Mouse (Mus musculus) megakaryocyte, adult 5-6 weeks (primary cell): ENCODE measurements at regions not wholly inside any gene's neighbourhood (a gene's known extent, or its start where the extent isn't known, plus 50 kb on each side); places are given as distances from the start of the nearest gene placed in this dataset.
A peak's percentile ranks its signal among the peaks of the same experiment; 100 is the strongest.

ENCODE experiments used
- ATAC-seq: 2 replicates; pipeline ENCODE4 v1.8.0; 2016; ENCODE audit warnings: mild to moderate bottlenecking, inconsistent platforms; ENCODE audit not compliant: poor library complexity, severe bottlenecking

DNA sequence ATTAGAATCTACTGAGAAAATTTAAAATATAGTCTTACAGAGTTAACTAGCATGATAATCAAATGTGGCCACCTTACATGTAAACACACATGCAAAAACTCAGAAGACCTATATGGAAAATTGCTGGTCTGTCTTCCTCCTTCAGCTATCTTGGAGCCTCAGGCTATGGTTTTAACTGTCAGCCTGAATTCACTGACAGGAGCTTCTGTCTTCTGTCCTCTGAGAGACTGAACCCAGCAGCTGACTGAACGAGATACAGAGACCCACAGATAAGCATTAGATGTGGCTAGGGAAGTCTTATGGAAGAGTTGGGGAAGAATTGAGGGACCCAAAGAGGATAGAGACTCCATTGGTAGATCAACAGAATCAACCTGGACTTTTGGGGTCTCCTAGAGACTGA lies 360.0 kb upstream of the Meox2 start:
- ATAC-seq, result no peak

DNA sequence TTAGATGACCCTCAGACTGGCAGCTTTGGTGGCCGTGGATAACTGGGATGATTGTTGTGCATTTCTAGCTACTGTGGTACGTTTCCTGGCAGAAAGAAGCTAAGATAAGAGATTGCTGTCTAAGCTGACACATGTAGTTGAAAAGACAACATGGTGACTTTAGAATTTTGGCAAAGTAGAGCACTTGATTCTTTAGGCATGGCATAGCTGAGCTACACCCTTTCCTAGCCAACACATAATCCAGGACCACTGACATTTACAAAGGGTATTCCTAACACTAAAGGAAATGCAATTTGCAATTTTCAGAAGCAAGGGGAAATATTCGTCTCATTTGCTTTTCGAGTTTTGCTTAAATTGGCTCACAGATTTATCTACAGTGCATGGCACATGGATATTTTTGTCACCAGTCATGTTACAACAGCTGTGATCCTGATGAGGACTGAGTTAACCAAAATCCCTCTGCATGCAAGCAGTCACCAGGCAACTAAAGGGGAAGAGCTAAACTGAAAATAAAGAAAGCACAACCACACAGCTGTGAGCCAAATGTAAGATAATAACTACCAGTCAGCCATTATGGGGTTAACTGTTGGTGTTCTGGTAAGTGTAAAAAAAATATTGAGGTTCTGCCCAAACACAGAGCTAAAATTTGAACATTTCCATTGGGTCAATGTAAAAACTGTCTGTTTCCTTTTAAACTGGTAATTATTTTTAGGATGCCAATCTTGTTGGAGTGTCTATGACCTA lies 342.9 kb upstream of the Meox2 start:
- no peak for ATAC-seq

DNA sequence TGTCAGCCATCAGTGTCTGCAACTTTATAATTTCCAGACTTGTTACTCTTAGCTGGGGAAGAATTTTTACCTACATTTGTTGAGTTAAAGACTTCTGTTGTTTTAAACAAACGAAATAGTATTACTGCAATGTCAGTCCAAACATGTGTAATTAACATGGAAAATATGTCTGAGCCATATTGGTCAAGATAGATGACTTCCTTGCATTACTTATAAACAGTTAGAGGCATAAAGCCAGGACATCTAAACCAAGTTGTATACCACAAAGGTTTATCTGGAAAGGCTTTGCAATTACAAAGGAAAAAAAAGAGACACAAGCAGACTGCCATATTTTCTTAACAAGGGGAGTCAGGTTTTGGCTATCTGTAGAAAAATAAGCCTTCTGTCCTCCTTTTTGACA lies 342.2 kb upstream of the Meox2 start:
- no peak for ATAC-seq

DNA sequence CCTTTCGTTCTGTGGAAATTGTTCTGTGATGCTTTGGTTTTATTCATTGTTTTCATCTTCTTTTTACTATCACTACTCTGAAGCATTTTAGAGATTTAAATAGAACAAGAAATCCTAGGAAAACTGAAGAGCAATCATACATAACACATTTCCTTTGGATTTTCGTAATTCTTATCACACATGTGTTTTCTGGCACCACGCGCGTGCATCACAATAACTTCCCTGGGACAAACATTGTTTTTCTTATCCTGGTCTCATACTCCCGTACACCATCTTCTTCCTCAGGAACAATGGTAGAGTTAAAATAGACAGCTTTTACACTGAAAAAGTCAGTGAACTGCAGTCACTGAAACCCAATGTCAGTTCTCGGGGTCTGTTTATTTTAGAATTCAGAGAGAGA lies 327.6 kb upstream of the Meox2 start:
- no peak for ATAC-seq

DNA sequence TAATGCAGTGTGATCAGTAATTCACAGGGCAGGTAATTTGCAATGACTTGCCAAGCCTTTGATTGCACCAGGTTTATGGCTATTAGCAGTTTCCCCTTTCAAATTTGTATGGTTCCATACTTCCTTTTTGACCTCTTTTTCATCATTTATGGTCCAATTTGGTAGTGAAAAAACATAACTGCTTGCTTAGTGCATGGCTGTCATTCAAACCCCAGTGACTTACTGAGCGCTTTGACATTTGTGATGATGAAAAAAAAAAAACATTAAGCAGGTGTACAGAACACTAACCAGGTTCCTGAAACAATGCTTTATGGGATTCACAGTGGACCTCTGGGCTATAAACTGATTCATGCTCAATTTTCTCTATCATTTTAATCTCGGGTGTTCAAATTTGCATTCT lies 317.5 kb upstream of the Meox2 start:
- ATAC-seq, result no peak

DNA sequence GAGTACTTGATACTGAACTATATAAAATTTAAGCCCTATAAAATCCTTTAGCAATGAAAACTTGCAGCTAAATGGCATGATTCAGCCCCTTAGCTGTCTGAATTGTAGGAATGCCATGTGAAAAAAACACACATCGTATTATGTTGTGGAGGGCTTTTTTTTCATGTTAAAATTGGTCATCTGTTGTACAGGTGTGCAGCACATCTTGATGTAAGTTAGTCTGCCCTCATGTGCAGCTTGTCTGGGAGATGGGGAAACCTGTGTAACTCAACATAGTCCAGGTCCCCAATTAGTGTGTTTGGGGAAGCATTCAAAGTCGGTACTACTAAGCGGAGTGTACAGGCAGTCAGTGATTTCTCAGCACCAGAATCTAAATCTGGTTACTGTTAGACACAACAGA lies 316.9 kb upstream of the Meox2 start:
- no peak for ATAC-seq

DNA sequence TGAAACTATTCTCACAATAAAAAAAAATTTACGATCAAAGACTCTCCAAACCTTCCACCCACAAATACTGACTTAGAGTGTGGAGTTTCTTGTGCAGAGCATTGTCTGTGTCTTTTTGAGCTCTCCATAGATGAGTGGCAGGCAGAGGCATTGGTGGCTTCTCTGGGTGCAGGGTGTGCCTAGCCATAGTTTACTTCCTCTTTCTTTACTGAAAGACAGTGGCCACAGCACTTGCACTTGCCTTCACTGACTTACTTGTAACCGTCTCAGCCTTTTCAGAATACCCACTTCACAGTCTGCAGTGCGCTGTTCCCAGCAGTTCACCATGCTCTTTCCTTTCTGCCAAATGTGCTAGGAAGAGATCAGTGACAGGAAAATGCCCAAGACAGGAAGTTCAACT lies 316.1 kb upstream of the Meox2 start:
- ATAC-seq, result peak; percentile 90

DNA sequence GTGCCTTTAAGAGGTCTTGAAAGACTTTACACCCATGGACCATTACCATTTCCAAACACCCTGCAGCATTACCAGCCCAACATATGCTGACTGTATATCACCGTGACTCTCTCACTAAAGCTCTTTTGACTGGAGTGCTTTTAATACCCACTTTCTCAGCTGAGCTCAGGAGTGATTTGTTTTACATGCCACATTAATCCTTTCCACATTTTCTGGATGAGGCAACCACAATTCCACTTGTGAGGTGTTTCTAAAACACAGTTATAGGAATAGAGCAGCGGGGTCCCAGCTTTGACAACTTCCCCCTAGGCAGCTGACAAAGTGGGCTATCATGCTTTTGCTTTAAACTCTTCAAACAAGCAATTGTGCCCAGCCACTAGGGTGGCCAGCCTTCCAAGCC lies 314.5 kb upstream of the Meox2 start:
- ATAC-seq, result no peak

DNA sequence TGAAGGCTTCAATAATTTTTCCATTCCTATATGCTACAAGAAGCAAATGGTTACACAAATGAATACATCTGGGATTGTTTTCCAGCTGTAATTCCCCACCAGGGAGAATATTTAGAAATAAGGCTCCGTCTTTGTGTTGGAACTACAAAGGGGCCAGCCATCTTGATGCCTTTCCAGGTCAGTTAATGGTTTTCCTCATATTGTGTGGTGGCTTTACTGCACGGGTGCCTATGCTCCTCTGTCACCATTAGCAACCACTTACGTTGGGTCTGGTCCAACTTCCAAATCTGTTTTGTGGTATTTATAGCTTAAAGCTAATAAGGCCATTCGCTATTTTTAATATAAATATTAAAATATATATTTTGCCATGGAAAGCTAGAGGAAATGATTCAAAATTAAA lies 312.1 kb upstream of the Meox2 start:
- ATAC-seq, result no peak

DNA sequence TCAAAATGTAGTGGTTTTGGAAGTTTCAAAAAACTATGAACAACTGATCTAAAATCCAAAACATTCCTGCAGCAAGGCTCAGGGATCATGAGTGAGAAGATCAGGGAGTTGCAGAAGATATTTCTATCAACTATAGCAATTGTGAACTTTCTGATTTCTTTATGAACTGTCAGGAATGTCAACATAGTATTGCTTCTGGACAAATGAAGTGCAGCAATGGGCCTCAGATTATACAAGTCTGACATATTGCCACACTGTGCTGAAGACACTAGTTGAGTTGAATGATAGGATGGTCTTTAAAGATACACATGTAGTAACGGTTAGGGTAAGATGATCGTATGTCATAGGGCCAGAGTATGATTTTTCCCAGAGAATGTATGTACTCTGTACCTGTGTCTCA lies 290.4 kb upstream of the Meox2 start:
- ATAC-seq, result no peak

DNA sequence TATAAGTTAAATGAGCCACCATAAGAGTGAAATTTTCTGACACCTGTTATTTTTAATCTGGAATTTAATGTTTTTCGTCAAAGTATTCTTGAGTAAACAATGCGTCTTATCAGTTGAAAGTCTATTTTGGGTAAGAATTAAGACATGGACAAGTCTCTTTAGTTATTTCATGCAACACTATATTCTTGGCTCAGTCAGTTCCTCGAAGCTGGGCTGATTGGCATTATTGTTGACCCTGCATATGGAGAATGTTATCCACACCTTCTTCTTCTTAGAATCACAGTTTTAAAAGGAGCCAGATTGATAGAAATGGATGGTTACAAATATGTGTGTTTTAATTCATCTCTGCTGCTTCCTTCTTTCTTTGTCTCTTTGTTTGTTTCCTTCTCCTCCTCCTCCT lies 289.5 kb upstream of the Meox2 start:
- no peak for ATAC-seq

DNA sequence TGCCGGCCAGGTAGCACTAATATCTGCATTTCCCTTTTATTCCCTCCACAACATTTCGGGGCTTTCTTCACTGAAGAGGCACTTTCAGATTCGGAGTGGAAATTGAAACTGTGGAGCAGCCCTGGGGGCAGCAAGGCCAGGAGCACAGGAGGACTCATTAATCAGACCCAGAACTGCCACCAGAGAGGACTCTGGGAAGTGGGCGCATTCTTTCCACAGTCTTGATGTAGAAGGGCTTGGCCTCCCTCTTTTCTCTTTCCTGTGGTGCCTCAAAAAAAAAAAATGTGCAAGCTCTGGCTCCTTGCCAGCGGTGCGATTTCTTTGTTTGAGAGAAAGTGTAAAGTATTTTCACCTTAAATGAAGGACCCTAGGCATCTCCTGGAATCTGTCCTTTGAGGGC lies 281.6 kb upstream of the Meox2 start:
- ATAC-seq, result no peak

DNA sequence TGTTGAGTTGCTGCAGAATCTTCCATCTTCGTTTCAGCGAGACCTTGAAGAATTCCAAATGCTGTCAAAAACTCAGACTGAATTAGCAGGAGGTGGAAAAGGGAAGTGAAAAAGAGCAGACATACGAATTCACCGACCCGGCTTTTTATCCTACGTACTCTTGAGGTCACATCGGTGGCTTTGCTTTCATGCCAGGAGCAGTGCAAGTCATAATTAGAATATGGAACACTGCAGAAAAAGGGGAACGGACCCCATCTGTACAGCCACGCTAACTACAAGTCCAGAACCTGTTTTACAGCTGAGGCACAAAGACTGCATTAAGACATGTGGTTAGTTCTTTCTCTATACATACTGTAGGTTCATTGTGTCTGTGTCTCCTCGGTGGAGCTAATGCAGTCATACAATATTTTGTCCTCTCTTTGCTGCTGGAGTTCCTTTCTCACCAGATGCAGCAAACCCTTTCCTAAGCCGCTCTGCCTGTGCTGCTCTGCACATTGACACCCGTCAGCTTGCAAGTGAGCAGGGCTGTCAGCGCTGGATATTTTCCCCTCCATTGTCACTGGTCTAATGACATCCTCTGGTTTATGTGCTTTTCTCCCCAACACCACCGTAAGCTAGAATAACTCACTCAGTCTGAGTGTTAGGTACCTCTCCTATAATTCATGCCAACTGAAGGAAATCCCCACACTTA lies 276.9 kb upstream of the Meox2 start:
- ATAC-seq, result peak; percentile 77

DNA sequence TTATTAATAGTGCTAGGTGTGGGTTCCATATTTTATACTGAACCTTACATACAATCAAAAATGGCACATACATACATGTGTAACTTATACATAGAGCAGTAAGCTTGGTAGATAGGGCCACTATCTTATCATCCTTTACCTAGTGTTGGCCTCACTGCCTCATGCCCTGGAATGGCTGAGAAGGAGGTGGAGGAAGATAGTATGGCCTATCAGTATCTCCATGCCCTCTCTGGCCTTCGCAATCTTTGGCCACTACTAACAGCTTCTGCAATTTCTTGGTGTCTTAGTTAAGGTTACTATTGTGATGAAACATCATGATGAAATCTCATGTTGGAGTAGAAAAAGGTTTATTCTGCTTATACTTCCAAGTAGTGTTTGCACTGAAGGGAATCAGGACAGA lies 265.4 kb upstream of the Meox2 start:
- no peak for ATAC-seq

DNA sequence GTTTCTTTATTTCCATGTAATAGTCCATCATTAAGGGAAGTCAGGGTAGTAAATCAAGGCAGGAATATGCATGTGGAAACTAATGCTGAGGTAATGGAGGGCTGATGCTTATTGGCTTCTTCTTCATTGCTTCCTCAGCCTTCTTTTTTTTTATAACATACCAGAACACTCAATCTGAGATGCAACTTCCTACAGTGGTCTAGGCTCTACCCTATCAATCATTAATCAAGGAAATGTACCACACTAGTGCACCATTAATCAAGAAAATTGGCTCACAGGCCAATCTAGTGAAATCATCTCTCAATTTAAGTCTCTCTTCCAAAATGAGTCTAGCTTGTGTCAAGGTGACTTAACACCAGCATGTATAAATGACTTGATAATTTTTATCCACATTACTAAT lies 263.2 kb upstream of the Meox2 start:
- ATAC-seq, result no peak

DNA sequence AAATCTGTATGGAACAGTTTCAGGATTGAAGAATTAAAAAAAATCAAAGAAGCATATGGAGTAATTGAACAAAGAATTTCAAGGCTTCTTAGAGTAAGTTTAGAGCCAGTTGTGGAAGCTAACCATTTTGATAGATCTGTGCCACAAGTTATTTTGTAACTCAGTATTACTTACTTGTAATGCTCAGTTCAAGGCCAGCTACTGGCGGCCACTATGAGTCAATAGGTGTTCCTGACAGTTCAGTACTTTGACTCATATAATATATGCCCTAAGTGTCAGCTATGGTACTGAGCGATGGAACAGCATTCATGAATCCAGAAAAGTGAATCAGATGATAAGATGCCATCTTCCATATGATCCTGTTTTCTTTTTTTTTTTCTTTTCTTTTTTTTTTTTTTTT lies 259.3 kb upstream of the Meox2 start:
- no peak for ATAC-seq

DNA sequence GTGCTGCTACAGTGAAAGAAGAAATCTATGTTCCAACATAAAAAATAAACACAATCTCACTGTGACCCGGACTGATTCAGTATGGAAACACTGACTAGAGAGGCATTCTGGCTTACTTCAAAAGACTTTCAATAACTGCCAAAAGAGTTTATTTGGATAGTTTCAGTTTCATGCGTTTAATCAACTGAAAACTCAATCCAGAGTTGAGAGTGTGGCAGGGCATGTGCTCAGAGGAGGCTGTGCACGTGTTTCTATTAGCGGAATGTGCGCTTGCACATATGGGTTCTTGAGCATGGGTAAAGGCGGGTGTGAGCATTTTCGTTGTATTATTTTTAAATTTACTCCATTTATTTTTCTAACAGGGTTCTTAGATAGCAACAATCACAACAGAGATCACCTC lies 245.2 kb upstream of the Meox2 start:
- no peak for ATAC-seq

DNA sequence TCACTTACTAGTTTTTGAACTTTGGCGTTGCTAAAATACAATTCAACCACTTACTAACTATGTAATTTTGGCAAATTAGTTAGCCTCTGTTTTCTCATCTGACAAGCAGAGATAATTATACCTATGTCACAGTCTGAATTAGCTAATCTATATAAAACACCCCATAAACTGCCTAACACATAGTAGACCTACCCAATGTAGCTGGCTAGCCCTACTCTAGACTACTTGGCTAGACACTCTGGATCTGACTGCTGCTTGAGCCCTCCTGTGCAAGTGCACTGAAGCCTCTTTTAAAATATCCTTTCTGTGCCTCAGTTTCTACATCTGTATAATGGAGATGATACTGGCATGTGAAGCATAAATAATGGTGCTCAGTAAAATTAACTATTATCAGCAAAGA lies 227.6 kb upstream of the Meox2 start:
- no peak for ATAC-seq

DNA sequence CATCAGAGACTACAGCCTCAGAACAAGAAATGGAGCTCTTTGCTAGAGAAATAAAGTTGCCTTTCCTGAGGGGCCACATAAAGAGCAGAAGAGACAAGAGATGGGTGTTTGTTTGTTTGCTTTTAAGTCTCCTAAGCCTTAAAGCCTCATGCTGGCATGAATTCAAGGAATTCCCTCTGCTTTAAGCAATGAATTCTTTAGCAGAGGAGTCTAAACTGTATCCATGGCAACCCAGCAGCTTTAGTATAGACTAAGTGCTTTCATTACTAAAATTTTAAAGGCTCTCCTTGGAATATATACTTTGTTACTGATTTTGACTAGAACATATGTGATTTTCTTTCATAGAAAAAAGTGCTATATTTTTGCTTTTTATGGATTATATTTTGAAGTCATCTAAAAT lies 195.0 kb upstream of the Meox2 start:
- no peak for ATAC-seq

DNA sequence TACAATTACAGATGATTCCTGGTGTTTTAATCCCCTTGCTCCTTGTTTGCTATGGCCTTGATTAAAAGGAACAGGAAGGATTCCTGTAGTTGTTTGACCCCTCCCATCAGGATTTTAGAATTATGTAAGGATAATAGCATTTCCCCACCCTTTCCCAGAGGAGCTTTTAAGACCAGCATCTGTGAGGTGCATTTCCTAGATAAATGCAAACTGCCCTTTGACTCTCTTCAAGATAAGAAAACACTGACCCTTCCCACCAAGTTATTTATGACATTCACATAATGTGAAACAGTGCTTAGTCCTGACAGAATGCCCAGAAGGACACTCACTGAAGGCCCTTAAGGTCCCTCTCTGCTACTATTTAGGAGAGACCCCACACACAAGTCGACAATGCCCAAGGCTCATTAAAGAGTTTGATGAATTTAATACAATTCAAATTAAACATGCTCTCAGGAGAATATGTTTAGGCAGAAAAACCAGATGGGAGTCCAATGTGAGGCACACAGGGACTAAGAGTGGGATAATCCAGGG lies 190.7 kb upstream of the Meox2 start:
- ATAC-seq, result no peak

DNA sequence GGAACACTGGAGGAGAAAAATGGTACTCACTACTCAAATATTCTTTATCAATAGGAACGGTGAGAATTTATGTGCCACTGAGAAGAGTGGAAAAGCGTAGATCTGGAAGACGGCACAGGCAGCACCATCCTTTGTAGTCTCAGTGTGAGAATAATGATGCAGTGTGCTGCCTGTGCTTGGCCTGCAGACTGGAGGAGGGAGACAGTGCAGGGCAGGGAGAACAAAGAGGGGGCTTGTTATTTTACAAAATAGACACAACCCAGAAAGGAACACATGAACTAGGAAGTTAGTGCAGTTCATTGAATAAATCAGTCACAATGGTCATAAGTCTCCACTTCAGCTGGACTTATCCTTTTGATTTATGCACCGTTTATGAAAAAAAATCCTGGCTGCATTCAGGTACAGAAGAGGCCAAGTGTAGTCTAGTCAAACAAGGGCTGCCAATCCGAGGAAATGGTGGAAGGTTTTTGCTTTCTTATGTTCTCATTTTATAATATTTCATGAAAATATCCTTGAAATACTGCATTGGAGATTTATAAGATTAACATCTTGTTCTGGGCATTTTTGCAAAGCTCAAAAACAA lies 190.0 kb upstream of the Meox2 start:
- no peak for ATAC-seq

DNA sequence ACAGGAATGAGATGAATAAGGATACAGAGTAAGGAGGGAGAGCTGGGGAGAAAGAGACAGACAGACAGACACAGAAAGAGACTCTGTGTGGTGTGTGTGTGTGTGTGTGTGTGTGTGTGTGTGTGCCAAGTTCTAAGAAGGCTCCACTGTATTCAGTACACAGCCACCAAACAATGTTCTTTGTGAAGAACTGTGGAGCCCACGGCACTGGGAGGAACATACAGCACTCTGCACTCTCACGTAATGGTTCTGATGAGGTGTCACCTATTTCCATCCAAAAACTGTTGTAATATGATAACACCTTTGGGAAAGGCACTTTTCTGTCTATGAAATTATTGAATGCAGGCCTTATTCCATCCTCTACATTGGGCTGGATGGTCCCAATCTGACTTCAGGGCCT lies 184.8 kb upstream of the Meox2 start:
- ATAC-seq, result no peak
